In the genomic region with DNA sequence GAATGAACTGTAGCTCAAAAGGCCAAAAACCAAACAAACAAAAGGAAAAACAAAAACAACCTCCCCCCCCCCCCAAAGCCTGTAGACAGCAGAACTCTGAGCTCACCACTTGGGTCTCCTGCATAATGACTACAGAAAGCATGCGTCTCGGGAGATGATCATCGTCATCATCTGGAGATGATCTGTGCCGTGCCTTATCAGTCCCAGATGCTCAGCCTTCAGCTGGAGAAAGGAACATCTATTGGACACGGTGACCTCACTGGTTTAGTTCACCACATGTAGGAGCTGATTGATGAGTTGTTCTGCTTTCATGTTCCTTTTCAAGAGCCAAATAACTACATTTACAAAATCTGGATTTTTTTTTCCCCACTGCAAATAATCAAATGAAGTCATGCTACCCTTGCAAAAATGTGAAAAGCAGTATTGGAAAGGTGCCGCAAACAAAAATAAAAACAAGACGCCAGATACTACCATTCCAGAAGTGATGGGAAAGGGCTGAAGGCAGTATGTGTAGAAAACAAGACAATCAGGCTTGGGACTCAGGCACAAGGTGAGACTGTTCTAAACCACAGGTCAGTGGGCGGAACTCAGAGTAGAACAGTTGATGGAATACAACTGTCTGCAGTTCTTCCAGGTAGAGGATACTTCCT, we compare ENCODE assay signal across 11 mouse cellular contexts. TPM values are rescaled to one million over a fixed set of nuclear protein-coding genes. Genes with fewer than 3 reads are reported as not detected.
DNase-seq lines count a peak whose midpoint lies in the region; ATAC-seq and TF ChIP-seq lines count a peak whose summit lies in the region.
"Had no signal": no experiment of that assay in that cellular context is flagged by ENCODE, and none has a peak within 500 bp of the region (broad histone marks: within the 10 kb centered on the region; RNA-seq: fewer than 3 reads in every experiment).

TSS of gene Rnase10 (plus strand) at position 600 of the 650 bp plus-strand sequence.

- H3K4me3 ChIP-seq in heart, embryonic 11.5 days (ENCODE audit: low read depth, low read length) = no peak within 1 kb of the TSS
- H3K4me3 ChIP-seq in liver, embryonic 13.5 days (replicated peaks) = no peak within 1 kb of the TSS
- no peak within 1 kb of the TSS for H3K4me3 ChIP-seq in liver, embryonic 11.5 days (ENCODE audit: low read depth, low read length)
- H3K4me3 ChIP-seq in myocyte = no peak within 1 kb of the TSS
- no peak within 1 kb of the TSS for H3K4me3 ChIP-seq in midbrain, embryonic 14.5 days (replicated peaks; ENCODE audit: low read depth, low read length)

- no peak within 1 kb of the TSS for H3ac ChIP-seq in myocyte (ENCODE audit: control insufficient read depth, insufficient read length)

- no peak for ATAC-seq in heart, embryonic 11.5 days (replicated peaks; ENCODE audit: insufficient number of reproducible peaks, low FRiP score, low TSS enrichment)
- ATAC-seq in liver, embryonic 13.5 days (ENCODE audit: low read depth) = no peak
- ATAC-seq in liver, embryonic 11.5 days (replicated peaks; ENCODE audit: low FRiP score) = no peak
- ATAC-seq in midbrain, embryonic 14.5 days (ENCODE audit: low FRiP score, low TSS enrichment) = no peak

- no peak for TF ChIP-seq POLR2A in myocyte (IDR thresholded peaks at IDR 0.05; ENCODE audit: insufficient read length, low read depth)

- H3K27me3 ChIP-seq in heart, embryonic 11.5 days (ENCODE audit: control insufficient read depth, insufficient read depth, low read length) = no peaks in the 10 kb centered on the region
- H3K27me3 ChIP-seq in liver, embryonic 13.5 days = no peaks in the 10 kb centered on the region
- H3K27me3 ChIP-seq in liver, embryonic 11.5 days (replicated peaks; ENCODE audit: control insufficient read depth, insufficient read depth, low read length) = no peaks in the 10 kb centered on the region
- H3K27me3 ChIP-seq in myocyte (ENCODE audit: control insufficient read depth, insufficient read depth, insufficient read length) = no peaks in the 10 kb centered on the region
- no peaks in the 10 kb centered on the region for H3K27me3 ChIP-seq in midbrain, embryonic 14.5 days (ENCODE audit: control insufficient read depth, insufficient read depth, low read length)

- H3K36me3 ChIP-seq in heart, embryonic 11.5 days (ENCODE audit: control insufficient read depth, insufficient read depth, low read length) = no peaks in the 10 kb centered on the region
- H3K36me3 ChIP-seq in liver, embryonic 13.5 days = no peaks in the 10 kb centered on the region
- H3K36me3 ChIP-seq in liver, embryonic 11.5 days (ENCODE audit: control insufficient read depth, insufficient read depth, low read length) = no peaks in the 10 kb centered on the region
- H3K36me3 ChIP-seq in myocyte (ENCODE audit: control insufficient read depth, insufficient read depth) = no peaks in the 10 kb centered on the region
- no peaks in the 10 kb centered on the region for H3K36me3 ChIP-seq in midbrain, embryonic 14.5 days (ENCODE audit: control insufficient read depth, insufficient read depth, low read length)

- 0 out of 2 replicates have a peak, but pooled peaks cover 3% of the 10 kb centered on the region for H3K4me1 ChIP-seq in heart, embryonic 11.5 days (ENCODE audit: control insufficient read depth, insufficient read depth, low read length)
- peaks cover 5% of the 10 kb centered on the region; the same call in 1 of the 2 replicates for H3K4me1 ChIP-seq in liver, embryonic 13.5 days (replicated peaks)
- no peaks in the 10 kb centered on the region for H3K4me1 ChIP-seq in liver, embryonic 11.5 days (replicated peaks; ENCODE audit: control insufficient read depth, insufficient read depth, low read length)
- H3K4me1 ChIP-seq in midbrain, embryonic 14.5 days (ENCODE audit: control insufficient read depth, insufficient read depth, low read length) = no peaks in the 10 kb centered on the region

- no peak for DNase-seq in heart, postnatal 25 days (ENCODE audit: low spot score)
- no peak for DNase-seq in liver, embryonic 13.5 days
- DNase-seq in liver, embryonic 11.5 days (ENCODE audit: low spot score) = no peak
- DNase-seq in embryo, embryonic 11 days = peak; percentile 31
- DNase-seq in midbrain, embryonic 14.5 days = no peak
- DNase-seq in ovary, adult 18-20 months (ENCODE audit: low spot score) = no peak
- DNase-seq: gastrocnemius, postnatal 14 days had no signal

- H3K4me2 ChIP-seq in heart, embryonic 11.5 days = no peak within 1 kb of the TSS
- no peak within 1 kb of the TSS for H3K4me2 ChIP-seq in liver, embryonic 13.5 days
- no peak within 1 kb of the TSS for H3K4me2 ChIP-seq in liver, embryonic 11.5 days
- H3K4me2 ChIP-seq in myocyte (ENCODE audit: low read depth) = peak within 1 kb of the TSS; percentile 68
- H3K4me2 ChIP-seq in midbrain, embryonic 14.5 days (ENCODE audit: low read length) = no peak within 1 kb of the TSS
- H3K4me2 ChIP-seq: midbrain, embryonic 11.5 days had no signal

- 74% methylated on average over 8 of the region's 8 CpGs for WGBS in heart, embryonic 11.5 days (ENCODE audit: insufficient replicate concordance)
- WGBS in liver, embryonic 13.5 days (ENCODE audit: insufficient replicate concordance) = 65% methylated on average over 8 of the region's 8 CpGs
- 71% methylated on average over 8 of the region's 8 CpGs for WGBS in liver, embryonic 11.5 days
- WGBS in midbrain, embryonic 14.5 days = 90% methylated on average over 8 of the region's 8 CpGs

- no peaks in the 10 kb centered on the region for H3K9me3 ChIP-seq in heart, embryonic 11.5 days (replicated peaks; ENCODE audit: control insufficient read depth, low read length)
- no peaks in the 10 kb centered on the region for H3K9me3 ChIP-seq in liver, embryonic 13.5 days (replicated peaks)
- no peaks in the 10 kb centered on the region for H3K9me3 ChIP-seq in liver, embryonic 11.5 days (ENCODE audit: control insufficient read depth, low read length)
- no peaks in the 10 kb centered on the region for H3K9me3 ChIP-seq in midbrain, embryonic 14.5 days (ENCODE audit: control insufficient read depth, low read length)

- intact Hi-C loops in heart, postnatal 25 days (cut with DNase I) = loop anchor here (5.0 kb wide), 1 partner anchor 35 kb away; no protein-coding TSS in a partner anchor

- peak within 1 kb of the TSS; percentile 73 for H3K27ac ChIP-seq in heart, embryonic 11.5 days (ENCODE audit: low read depth, low read length)
- H3K27ac ChIP-seq in liver, embryonic 13.5 days = peak within 1 kb of the TSS; percentile 29
- no peak within 1 kb of the TSS for H3K27ac ChIP-seq in liver, embryonic 11.5 days (ENCODE audit: low read depth, low read length)
- no peak within 1 kb of the TSS for H3K27ac ChIP-seq in midbrain, embryonic 14.5 days (replicated peaks; ENCODE audit: low read depth, low read length)

- no peak within 1 kb of the TSS for H3K9ac ChIP-seq in heart, embryonic 11.5 days (ENCODE audit: low read depth, low read length)
- no peak within 1 kb of the TSS for H3K9ac ChIP-seq in liver, embryonic 13.5 days
- H3K9ac ChIP-seq in liver, embryonic 11.5 days (ENCODE audit: low read depth, low read length) = no peak within 1 kb of the TSS
- no peak within 1 kb of the TSS for H3K9ac ChIP-seq in midbrain, embryonic 14.5 days (replicated peaks; ENCODE audit: low read length)

- no peaks in the 10 kb centered on the region for H3K79me2 ChIP-seq in myocyte (ENCODE audit: control insufficient read depth, insufficient read depth)

TF ChIP-seq in myocyte, 11 proteins besides CTCF, POLR2A, EP300 and RAD21:
- TF ChIP-seq USF1 (IDR thresholded peaks at IDR 0.05; ENCODE audit: low read depth) (no peak), CEBPB (IDR thresholded peaks at IDR 0.05; ENCODE audit: insufficient read depth, poor library complexity, severe bottlenecking) (no peak), MYOD1 (IDR thresholded peaks at IDR 0.05; ENCODE audit: control insufficient read depth in 1 of 3, insufficient read length in 2 of 3, low read depth in 2 of 3) (no peak), E2F4 (IDR thresholded peaks at IDR 0.05; ENCODE audit: insufficient read depth) (no peak), REST (IDR thresholded peaks at IDR 0.05; ENCODE audit: insufficient read depth, insufficient read length) (no peak), TCF3 (IDR thresholded peaks at IDR 0.05; ENCODE audit: insufficient read length, low read depth) (no peak), MYOG (IDR thresholded peaks at IDR 0.05; ENCODE audit: control insufficient read depth in 1 of 3, insufficient read depth in 1 of 3, insufficient read length in 2 of 3, low read depth in 2 of 3) (no peak), MAX (IDR thresholded peaks at IDR 0.05; ENCODE audit: low read depth) (no peak), POLR2AphosphoS2 (IDR thresholded peaks at IDR 0.05; ENCODE audit: insufficient read length, low read depth) (no peak), TCF12 (IDR thresholded peaks at IDR 0.05; ENCODE audit: insufficient read depth, poor library complexity, severe bottlenecking) (no peak), SRF (IDR thresholded peaks at IDR 0.05; ENCODE audit: control insufficient read depth, insufficient read length, low read depth) (no peak)

RNA-seq across cellular contexts. Expression of gene Rnase10, which starts in this region (rescaled TPM):
- 0.23 and 0.24 TPM in 2 replicates for polyA plus RNA-seq in heart, embryonic 11.5 days (2014; fragmentation: Nextera tagmentation; extraction: Ambion mirVana)
- under 1 TPM in 1 of 2 experiments, not detected in 1; 0.39 TPM for total RNA-seq in heart, postnatal 25 days (2021)
- polyA plus RNA-seq in liver, embryonic 13.5 days (2015; fragmentation: Nextera tagmentation; extraction: Ambion mirVana) = not detected in 2 replicates
- polyA plus RNA-seq in liver, embryonic 11.5 days (2014; fragmentation: Nextera tagmentation; extraction: Ambion mirVana) = not detected in 2 replicates
- polyA plus RNA-seq in myocyte (2012; fragmentation: generic; extraction: Trizol) = 0.10 TPM
- polyA plus RNA-seq in midbrain, embryonic 14.5 days (2014; fragmentation: Nextera tagmentation; extraction: Ambion mirVana) = not detected in 2 replicates
- total RNA-seq: gastrocnemius, postnatal 14 days had no signal
- polyA plus RNA-seq: brain, embryonic 14.5 days; midbrain, embryonic 11.5 days had no signal

Comparison
In these comparisons a context has a peak if more than half of its experiments do, and no peak if none do; other contexts are left out.
1. H3K27ac ChIP-seq: peak in heart, embryonic 11.5 days (single experiment) and liver, embryonic 13.5 days (single experiment); none in liver, embryonic 11.5 days (single experiment) and midbrain, embryonic 14.5 days (single experiment).